Mouse (Mus musculus): ENCODE data around the gene Tnik. TPM values are rescaled to one million over a fixed set of nuclear protein-coding genes. Genes with fewer than 3 reads are reported as not detected.
A peak's percentile ranks its signal among the peaks of the same experiment; 100 is the strongest.

Gene Tnik
- total and polyA plus RNA-seq, 2 experiments from 2014 or later = 58.2 to 118 TPM

DNA sequence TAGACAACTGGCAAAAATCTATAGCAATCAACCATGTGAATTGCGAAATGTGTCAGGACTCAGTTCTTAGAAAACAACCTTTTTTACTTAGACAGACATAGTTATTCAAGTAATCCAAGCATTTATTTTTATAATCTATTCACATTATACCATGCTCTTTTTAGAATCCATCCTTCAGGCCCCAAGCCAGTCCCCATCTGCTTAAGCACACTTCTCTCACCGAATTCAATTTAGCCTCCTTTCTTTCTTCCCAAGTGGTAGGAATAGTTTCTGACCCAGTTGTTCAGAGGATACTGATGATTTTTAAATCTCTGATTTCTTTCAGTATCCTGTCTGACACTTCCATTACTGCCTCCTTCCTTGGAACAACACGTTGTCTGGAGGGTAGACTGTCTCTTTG, 261.5 kb downstream of the Tnik start:
- Histone ChIP-seq H3K4me3 (ENCODE audit: low read depth, low read length) (no peak overlapping the region), H3K4me2 (ENCODE audit: low read depth, low read length, poor library complexity, severe bottlenecking) (no peak overlapping the region), H3K9me3 (ENCODE audit: low read length) (no peaks in the 10 kb centered on the region), H3K27ac (ENCODE audit: low read depth, low read length) (no peak overlapping the region), H3K4me1 (ENCODE audit: insufficient read depth, low read length) (no peaks in the 10 kb centered on the region), H3K9ac (replicated peaks; ENCODE audit: low read length, poor library complexity, severe bottlenecking) (no peak overlapping the region), H3K36me3 (ENCODE audit: insufficient read depth, low read length) (no peaks in the 10 kb centered on the region), H3K27me3 (ENCODE audit: insufficient read depth, low read length) (no peaks in the 10 kb centered on the region)
- 81% methylated on average over 3 of the region's 3 CpGs for WGBS
- no peak for ATAC-seq (ENCODE audit: low FRiP score)
- no peak for DNase-seq (ENCODE audit: low spot score)
- TF ChIP-seq CTCF (IDR thresholded peaks at IDR 0.05) = no peak

DNA sequence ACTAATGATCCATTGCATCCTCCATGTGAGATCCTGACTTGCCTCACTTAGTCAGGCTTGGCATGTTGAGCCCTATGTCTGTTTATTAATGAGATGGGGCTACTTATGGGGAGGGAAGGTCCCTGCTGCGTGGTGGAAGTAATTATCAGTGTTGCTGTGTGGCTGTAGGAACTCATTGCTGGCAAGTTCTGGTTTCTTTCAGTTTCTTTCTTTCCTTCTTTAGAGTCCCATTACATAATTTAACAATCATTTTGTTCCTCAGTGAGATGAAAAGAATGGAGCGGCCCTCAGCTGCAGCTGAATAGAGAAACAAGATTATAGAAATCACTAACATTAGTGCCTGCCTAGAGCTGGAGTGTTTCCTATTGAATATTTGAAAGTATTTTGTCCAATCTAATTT, 263.7 kb downstream of the Tnik start:
- H3K4me2 ChIP-seq (ENCODE audit: low read depth, low read length, poor library complexity, severe bottlenecking) = no peak overlapping the region
- no peak for TF ChIP-seq CTCF (IDR thresholded peaks at IDR 0.05)
- H3K36me3 ChIP-seq (ENCODE audit: insufficient read depth, low read length) = no peaks in the 10 kb centered on the region
- H3K4me3 ChIP-seq (ENCODE audit: low read depth, low read length) = no peak overlapping the region
- no peaks in the 10 kb centered on the region for H3K27me3 ChIP-seq (ENCODE audit: insufficient read depth, low read length)
- no peak overlapping the region for H3K27ac ChIP-seq (ENCODE audit: low read depth, low read length)
- no peak for DNase-seq (ENCODE audit: low spot score)
- WGBS = 60% methylated on average over 2 of the region's 2 CpGs
- no peak overlapping the region for H3K9ac ChIP-seq (replicated peaks; ENCODE audit: low read length, poor library complexity, severe bottlenecking)
- no peak for ATAC-seq (ENCODE audit: low FRiP score)
- H3K9me3 ChIP-seq (ENCODE audit: low read length) = no peaks in the 10 kb centered on the region
- no peaks in the 10 kb centered on the region for H3K4me1 ChIP-seq (ENCODE audit: insufficient read depth, low read length)

DNA sequence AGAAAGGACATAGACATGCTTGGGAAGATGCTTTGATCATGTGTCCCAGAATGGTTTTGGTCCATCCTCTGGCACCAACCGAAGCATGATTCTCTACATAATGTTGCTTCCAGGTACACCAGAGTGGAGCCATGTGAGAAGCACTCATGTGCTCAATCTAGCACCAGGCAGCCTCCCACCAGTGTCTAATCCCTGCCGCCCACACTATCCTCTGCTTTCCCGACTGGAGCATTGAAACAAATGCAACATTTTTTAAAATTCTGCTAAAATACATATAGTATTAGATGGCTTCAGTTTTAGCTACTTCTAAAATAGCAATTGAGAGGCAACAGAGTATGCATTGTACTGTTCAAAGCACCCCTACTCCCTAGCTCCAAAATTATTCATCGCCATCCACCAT, 264.2 kb downstream of the Tnik start:
- TF ChIP-seq CTCF (IDR thresholded peaks at IDR 0.05) = no peak
- Histone ChIP-seq H3K36me3 (ENCODE audit: insufficient read depth, low read length) (no peaks in the 10 kb centered on the region), H3K9ac (replicated peaks; ENCODE audit: low read length, poor library complexity, severe bottlenecking) (no peak overlapping the region), H3K9me3 (ENCODE audit: low read length) (no peaks in the 10 kb centered on the region), H3K4me2 (ENCODE audit: low read depth, low read length, poor library complexity, severe bottlenecking) (no peak overlapping the region), H3K4me3 (ENCODE audit: low read depth, low read length) (no peak overlapping the region), H3K27me3 (ENCODE audit: insufficient read depth, low read length) (no peaks in the 10 kb centered on the region), H3K27ac (ENCODE audit: low read depth, low read length) (no peak overlapping the region), H3K4me1 (ENCODE audit: insufficient read depth, low read length) (no peaks in the 10 kb centered on the region)
- DNase-seq (ENCODE audit: low spot score) (no peak), ATAC-seq (ENCODE audit: low FRiP score) (no peak)
- WGBS = 96% methylated on average over 4 of the region's 4 CpGs

DNA sequence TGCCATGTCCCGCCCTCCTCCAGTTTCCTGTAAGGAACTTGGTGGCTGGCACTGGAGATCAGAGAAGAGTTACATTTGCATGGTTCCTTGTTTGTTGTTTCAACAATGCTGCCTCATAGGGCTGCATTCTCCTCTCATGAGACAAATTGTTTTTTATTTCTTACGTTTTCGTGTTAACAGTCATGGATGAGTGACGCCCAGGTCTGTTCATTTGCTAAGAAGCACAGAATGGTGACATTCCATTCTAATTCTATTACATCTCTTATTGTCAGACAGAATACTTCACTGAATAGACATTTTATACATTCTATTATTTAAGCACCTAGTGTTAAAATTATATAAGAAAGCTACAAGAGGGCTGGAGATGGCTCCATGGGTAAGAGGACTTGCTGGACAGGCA, 266.5 kb downstream of the Tnik start:
- Histone ChIP-seq H3K9ac (replicated peaks; ENCODE audit: low read length, poor library complexity, severe bottlenecking) (no peak overlapping the region), H3K4me2 (ENCODE audit: low read depth, low read length, poor library complexity, severe bottlenecking) (no peak overlapping the region), H3K9me3 (ENCODE audit: low read length) (no peaks in the 10 kb centered on the region), H3K27me3 (ENCODE audit: insufficient read depth, low read length) (no peaks in the 10 kb centered on the region), H3K27ac (ENCODE audit: low read depth, low read length) (no peak overlapping the region), H3K4me1 (ENCODE audit: insufficient read depth, low read length) (no peaks in the 10 kb centered on the region), H3K4me3 (ENCODE audit: low read depth, low read length) (no peak overlapping the region), H3K36me3 (ENCODE audit: insufficient read depth, low read length) (no peaks in the 10 kb centered on the region)
- no peak for ATAC-seq (ENCODE audit: low FRiP score)
- 87% methylated on average over 4 of the region's 4 CpGs for WGBS
- no peak for TF ChIP-seq CTCF (IDR thresholded peaks at IDR 0.05)
- no peak for DNase-seq (ENCODE audit: low spot score)

DNA sequence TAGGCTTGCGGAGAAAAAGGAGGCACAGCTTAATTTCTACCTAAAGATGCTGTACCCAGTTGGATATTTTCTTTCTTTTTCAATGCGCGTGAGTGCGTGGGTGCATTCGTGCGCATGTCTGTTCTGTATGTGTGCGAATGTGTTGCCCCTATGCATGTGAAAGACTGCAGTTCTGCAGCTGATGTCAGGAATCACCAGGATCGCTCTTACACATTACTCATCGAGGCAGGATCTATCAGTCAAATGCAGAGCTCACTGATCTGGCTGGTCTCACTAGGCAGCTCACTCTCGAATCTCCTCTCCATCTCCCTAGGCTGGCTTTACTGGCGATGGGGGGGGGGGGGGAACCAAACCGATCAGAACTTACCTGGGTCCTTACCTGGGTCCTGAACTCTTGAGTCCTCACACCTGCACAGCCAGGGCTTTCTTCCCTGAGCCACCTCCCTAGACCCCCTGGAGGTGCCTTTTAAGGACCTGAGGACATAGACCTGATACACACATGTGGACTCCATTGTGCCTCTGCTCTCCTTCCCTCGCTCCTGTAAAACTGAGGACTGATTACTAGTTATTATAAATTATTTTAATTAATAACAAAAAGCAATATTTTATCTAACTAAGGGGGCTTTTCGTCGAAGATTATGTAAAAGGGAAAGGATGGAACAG, 268.4 kb downstream of the Tnik start:
- ATAC-seq (ENCODE audit: low FRiP score) (peak; percentile 34; the same call in 1 of the 2 replicates), DNase-seq (ENCODE audit: low spot score) (peak; percentile 43)
- TF ChIP-seq CTCF (IDR thresholded peaks at IDR 0.05) = no peak
- Histone ChIP-seq H3K36me3 (ENCODE audit: insufficient read depth, low read length) (no peaks in the 10 kb centered on the region), H3K4me1 (ENCODE audit: insufficient read depth, low read length) (no peaks in the 10 kb centered on the region), H3K4me2 (ENCODE audit: low read depth, low read length, poor library complexity, severe bottlenecking) (no peak overlapping the region), H3K4me3 (ENCODE audit: low read depth, low read length) (no peak overlapping the region), H3K9ac (replicated peaks; ENCODE audit: low read length, poor library complexity, severe bottlenecking) (no peak overlapping the region), H3K27ac (ENCODE audit: low read depth, low read length) (no peak overlapping the region), H3K9me3 (ENCODE audit: low read length) (no peaks in the 10 kb centered on the region), H3K27me3 (ENCODE audit: insufficient read depth, low read length) (no peaks in the 10 kb centered on the region)
- WGBS = 83% methylated on average over 15 of the region's 15 CpGs

DNA sequence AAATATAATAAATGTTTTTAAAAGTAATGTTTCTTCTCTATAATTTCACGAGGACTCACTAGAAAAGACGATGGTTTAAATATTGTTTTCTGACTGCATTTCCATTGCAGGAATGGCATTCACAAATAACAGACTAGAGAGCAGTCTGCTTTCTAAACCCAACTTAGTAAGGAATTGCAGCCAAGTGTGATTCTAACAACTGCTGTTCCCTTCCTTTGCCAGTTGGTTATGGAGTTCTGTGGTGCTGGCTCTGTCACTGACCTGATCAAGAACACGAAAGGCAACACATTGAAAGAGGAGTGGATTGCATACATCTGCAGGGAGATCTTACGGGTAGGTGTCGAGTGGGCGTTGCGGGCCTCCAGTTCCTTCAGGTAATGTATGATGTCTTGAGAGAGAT, 269.7 kb downstream of the Tnik start:
- Histone ChIP-seq H3K27ac (ENCODE audit: low read depth, low read length) (no peak overlapping the region), H3K4me2 (ENCODE audit: low read depth, low read length, poor library complexity, severe bottlenecking) (no peak overlapping the region), H3K9ac (replicated peaks; ENCODE audit: low read length, poor library complexity, severe bottlenecking) (no peak overlapping the region), H3K9me3 (ENCODE audit: low read length) (no peaks in the 10 kb centered on the region), H3K4me3 (ENCODE audit: low read depth, low read length) (no peak overlapping the region), H3K36me3 (ENCODE audit: insufficient read depth, low read length) (no peaks in the 10 kb centered on the region), H3K27me3 (ENCODE audit: insufficient read depth, low read length) (no peaks in the 10 kb centered on the region), H3K4me1 (ENCODE audit: insufficient read depth, low read length) (no peaks in the 10 kb centered on the region)
- TF ChIP-seq CTCF (IDR thresholded peaks at IDR 0.05) = no peak
- 93% methylated on average over 7 of the region's 7 CpGs for WGBS
- ATAC-seq (ENCODE audit: low FRiP score) = no peak
- DNase-seq (ENCODE audit: low spot score) = no peak
